Mouse (Mus musculus): ENCODE results near the gene Zcchc2.

DNA sequence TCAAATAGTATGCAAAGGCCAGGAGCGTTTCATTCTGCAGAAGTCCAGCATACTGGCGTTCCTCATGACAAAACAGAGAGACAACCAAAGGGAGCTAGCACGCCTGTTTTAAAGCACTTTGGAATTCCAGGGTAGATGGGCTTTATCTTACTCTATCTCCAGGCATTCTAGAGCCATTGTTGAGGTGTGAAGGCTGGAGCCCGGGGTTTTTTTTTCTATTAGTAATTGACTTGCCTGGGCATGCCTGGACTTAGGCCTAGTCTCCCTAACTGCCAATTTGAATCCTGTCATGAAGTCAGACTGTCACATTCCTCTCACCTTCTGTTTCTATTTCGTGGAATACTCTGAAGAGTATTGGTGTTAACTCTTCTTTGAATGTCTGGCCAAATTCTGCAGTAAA is 68.1 kb downstream of the Zcchc2 start:
- TF ChIP-seq TCF12 (IDR thresholded peaks at IDR 0.05; ENCODE audit: insufficient read depth, poor library complexity, severe bottlenecking) (no peak), USF1 (IDR thresholded peaks at IDR 0.05; ENCODE audit: low read depth) (no peak), MYOG (IDR thresholded peaks at IDR 0.05; ENCODE audit: control insufficient read depth in 1 of 3, insufficient read depth in 1 of 3, insufficient read length in 2 of 3, low read depth in 2 of 3) (no peak), POLR2A (IDR thresholded peaks at IDR 0.05; ENCODE audit: insufficient read length, low read depth) (no peak), MYOD1 (IDR thresholded peaks at IDR 0.05; ENCODE audit: control insufficient read depth in 1 of 3, insufficient read length in 2 of 3, low read depth in 2 of 3) (no peak), E2F4 (IDR thresholded peaks at IDR 0.05; ENCODE audit: insufficient read depth) (no peak)

Measured in myocyte (in vitro differentiated cells).